Mouse (Mus musculus) kidney, adult 2 months (tissue): ENCODE data around the gene Stxbp6. TPM values are rescaled to one million over a fixed set of nuclear protein-coding genes. Genes with fewer than 3 reads are reported as not detected.

Experiments
- DNase-seq: peaks from one replicate; pipeline ENCODE4 v3.0.0; 2021
- H3K27ac ChIP-seq: fragments of 200-500 bp; 2 replicates; pipeline ENCODE4 v1.5.1; 2012; ENCODE audit warnings: low read depth, low read length, control low read depth, inconsistent platforms; ENCODE audit not compliant: insufficient read depth
- H3K27me3 ChIP-seq: fragments of 200-500 bp; replicated peaks from 2 replicates; pipeline ENCODE4 v1.6.1; 2012; ENCODE audit warnings: mild to moderate bottlenecking, moderate library complexity, low read length, inconsistent platforms; ENCODE audit not compliant: control insufficient read depth, insufficient read depth
- H3K36me3 ChIP-seq: fragments of 200-500 bp; 2 replicates; pipeline ENCODE4 v1.6.1; 2012; ENCODE audit warnings: mild to moderate bottlenecking, moderate library complexity, low read length, inconsistent platforms; ENCODE audit not compliant: control insufficient read depth, insufficient read depth
- H3K4me1 ChIP-seq: fragments of 200-500 bp; 2 replicates; pipeline ENCODE4 v1.6.1; 2011; ENCODE audit warnings: low read length; ENCODE audit not compliant: control insufficient read depth, insufficient read depth
- H3K4me3 ChIP-seq: fragments of 200-500 bp; 2 replicates; pipeline ENCODE4 v1.5.1; 2011; ENCODE audit warnings: mild to moderate bottlenecking, low read depth, low read length, control low read depth; ENCODE audit not compliant: insufficient read depth
- CTCF ChIP-seq: fragments of 200-500 bp; conservative IDR thresholded peaks from 2 replicates; pipeline ENCODE4 v1.5.1; 2011; ENCODE audit warnings: low read depth, mild to moderate bottlenecking, control low read depth, low read length, moderate library complexity, mixed read lengths; ENCODE audit not compliant: insufficient read depth, insufficient read length
- POLR2A ChIP-seq: fragments of 200-500 bp; IDR thresholded peaks from one replicate; pipeline ENCODE4 v1.6.1; 2011; ENCODE audit warnings: low read depth, low read length, control low read depth
- WGBS: fragments of 180-500 bp; shearing (Covaris S2); methylation state at CpG from one replicate; pipeline ENCODE4 v1.1.7; 2018; 5-methylcytosine and 5-hydroxymethylcytosine counted together
- polyA plus RNA-seq: library from polyadenylated mRNA; depleted of rRNA; stranded (reverse); fragments of >200 nt; gene quantifications from 2 replicates; pipeline ENCODE4 v1.2.3, GENCODE M21; 2012

Gene Stxbp6
- polyA plus RNA-seq, 1 experiment: 19.3 TPM

GRCm38 (mm10) chr12:45080753-45081122, 6.2 kb upstream of the Stxbp6 start:
- Histone ChIP-seq H3K4me3 (no peak overlapping the region), H3K27ac (no peak overlapping the region), H3K4me1 (no peaks in the 10 kb centered on the region), H3K27me3 (no peaks in the 10 kb centered on the region), H3K36me3 (no peaks in the 10 kb centered on the region)
- no peak for DNase-seq
- 63% methylated on average over 5 of the region's 5 CpGs for WGBS
- TF ChIP-seq POLR2A (no peak), CTCF (no peak)

DNA sequence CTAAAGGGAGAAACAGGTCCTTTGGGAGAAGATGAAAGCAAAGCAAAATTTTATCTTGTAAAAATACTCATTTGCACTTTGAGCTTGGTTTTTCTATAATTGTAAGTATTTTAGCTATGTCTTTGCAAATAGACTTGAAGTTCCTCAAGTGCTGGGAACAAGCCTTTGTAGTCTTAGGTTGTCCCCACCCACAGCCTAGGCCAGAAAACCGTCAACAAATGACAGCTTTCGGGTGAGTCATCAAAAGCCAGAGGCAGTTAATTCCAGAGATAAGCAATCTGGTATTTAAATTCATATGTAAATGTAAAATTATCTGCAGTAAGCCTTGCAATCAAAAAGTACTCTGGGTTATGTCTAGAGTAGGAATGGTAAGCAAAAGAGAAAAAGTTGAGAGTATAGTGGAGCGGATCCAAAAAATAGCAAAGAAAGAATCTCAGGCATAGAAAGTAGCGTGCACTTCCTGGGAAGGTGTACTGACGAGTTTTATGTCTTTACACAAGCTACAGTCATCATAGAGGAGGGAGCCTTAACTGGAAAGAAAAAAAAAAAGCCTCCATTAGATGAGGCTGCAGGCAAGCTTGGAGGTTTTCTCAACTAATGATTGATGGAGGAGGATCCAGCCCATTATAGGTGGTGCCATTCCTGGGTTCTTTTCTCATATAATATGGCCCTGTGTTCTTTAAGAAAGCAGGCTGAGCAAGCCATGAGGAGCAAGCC, 5.7 kb upstream of the Stxbp6 start:
- Histone ChIP-seq H3K4me3 (no peak overlapping the region), H3K27ac (no peak overlapping the region), H3K4me1 (0 out of 2 replicates have a peak, but pooled peaks cover 2% of the 10 kb centered on the region), H3K27me3 (no peaks in the 10 kb centered on the region), H3K36me3 (no peaks in the 10 kb centered on the region)
- DNase-seq: no peak
- TF ChIP-seq POLR2A: no peak
- TF ChIP-seq CTCF: no peak
- 85% methylated on average over 5 of the region's 5 CpGs for WGBS

DNA sequence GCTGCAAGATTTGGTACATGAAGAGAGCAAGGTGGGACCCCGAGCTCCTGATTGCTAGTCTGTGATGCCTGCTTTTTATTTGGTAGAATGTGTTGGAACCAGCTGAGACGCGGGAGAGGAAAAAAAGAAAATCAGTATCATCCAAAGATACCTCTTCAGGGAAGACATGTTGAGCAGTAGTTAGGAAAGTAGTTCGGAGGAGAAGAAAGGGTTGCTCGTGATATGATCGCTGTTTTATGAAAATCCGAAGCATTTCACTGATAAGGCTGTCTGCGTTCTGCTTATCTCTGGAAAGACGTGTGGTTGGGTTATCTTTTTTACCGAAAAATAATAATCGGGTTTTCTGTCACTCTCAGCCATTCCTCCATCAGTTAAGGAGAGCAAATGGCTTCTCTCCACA, 1.1 kb upstream of the Stxbp6 start:
- Histone ChIP-seq H3K27ac (no peak overlapping the region), H3K4me3 (no peak overlapping the region), H3K27me3 (no peaks in the 10 kb centered on the region), H3K4me1 (0 out of 2 replicates have a peak, but pooled peaks cover 5% of the 10 kb centered on the region), H3K36me3 (no peaks in the 10 kb centered on the region)
- no peak for TF ChIP-seq CTCF
- TF ChIP-seq POLR2A: no peak
- 84% methylated on average over 11 of the region's 11 CpGs for whole genome bisulfite sequencing
- no peak for DNase-seq

DNA sequence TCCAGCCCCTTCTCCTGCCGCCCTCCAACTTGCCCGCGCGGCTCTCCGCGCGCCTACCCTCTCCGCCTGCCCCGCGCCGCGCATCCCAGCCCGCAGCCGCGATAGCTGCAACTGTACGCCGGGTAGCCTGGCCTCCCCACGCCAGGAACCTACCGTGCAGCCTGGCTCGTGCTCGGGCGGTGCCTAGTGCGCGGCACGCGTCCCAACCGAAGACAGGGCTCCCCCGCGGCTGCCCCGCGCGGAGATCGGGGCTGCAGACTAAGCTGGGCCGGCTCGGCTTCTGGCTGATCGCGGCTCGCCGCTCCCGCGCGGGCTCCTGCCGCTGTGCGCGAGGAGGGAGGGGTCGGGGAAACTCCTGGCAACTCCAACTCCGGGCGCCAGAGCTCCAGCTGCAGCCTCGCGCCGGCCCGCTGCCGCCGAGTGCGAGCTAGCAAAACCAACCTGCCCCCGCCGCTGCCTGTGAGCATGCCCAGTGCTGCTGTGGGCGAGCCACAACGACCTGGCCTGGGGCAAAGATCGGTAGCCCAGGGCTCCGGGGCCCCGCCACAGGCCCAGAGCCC, 387 bp downstream of the Stxbp6 start:
- DNase-seq: peak; percentile 94
- Histone ChIP-seq H3K4me3 (peak overlapping the region; percentile 79), H3K27me3 (no peaks in the 10 kb centered on the region), H3K4me1 (peaks cover 8% of the 10 kb centered on the region; the same call in 1 of the 2 replicates), H3K27ac (peak overlapping the region; percentile 91), H3K36me3 (no peaks in the 10 kb centered on the region)
- under 1% methylated on average over 60 of the region's 62 CpGs for WGBS
- TF ChIP-seq POLR2A: no peak
- TF ChIP-seq CTCF: no peak

DNA sequence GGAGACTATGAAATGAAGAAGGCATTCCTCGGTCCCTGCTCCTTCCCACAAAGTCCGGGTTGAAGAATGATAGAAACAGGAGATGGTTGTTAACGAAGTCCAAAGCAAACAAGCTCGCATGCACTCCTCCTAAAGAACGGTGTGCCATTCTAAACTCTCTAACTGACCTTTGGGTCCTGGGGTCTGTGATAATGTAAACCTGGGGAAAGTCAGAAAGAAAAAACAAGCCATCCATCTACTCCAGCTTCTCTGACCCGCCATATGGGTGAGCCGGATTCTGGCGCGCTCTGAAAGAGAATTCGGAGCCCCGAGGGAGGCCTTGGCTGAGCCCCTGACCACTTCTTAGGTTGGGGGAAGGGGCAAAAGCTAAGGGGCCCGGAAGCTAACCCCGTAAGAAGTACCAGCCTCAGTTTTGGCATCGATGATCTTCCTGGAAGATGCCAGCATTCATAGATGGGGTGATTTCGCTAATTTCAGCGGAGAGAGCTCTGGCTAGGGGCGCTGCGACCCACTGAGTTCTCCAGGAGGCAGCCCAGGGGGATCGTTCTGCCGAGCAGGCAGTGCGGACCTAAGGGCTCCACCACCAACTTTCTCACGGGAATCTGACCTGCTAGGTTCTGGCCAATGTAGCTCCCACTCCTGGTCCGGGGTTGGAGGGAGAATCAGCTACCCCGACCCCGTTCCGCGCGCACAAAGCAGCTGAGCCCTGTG, 1.0 kb downstream of the Stxbp6 start:
- WGBS: 4% methylated on average over 28 of the region's 28 CpGs
- Histone ChIP-seq H3K27ac (peak overlapping the region; percentile 91), H3K36me3 (no peaks in the 10 kb centered on the region), H3K4me1 (peaks cover 8% of the 10 kb centered on the region; the same call in 1 of the 2 replicates), H3K4me3 (peak overlapping the region; percentile 79), H3K27me3 (no peaks in the 10 kb centered on the region)
- TF ChIP-seq CTCF (no peak), POLR2A (no peak)
- no peak for DNase-seq

DNA sequence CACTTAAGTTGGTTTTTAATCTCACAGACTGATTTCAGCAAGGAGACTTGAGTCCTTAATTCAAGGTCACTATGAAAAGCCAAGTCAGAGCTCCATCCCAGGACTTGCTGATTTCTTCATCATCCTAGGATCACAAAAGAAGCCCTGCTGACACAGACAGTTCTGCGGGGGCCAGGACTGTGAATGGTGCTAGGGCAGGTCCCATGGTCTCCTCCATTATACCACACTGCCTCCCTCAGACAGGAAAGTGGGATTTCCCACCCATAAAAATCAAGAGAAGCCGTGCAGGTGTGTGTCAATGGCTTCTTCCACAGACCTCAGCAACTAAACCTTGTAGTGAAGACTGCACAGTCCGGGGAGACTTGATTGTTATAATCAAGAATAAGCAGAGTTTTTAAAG, 2.3 kb downstream of the Stxbp6 start:
- peak; percentile 32 for DNase-seq
- Histone ChIP-seq H3K4me1 (peaks cover 14% of the 10 kb centered on the region), H3K4me3 (no peak overlapping the region), H3K36me3 (no peaks in the 10 kb centered on the region), H3K27ac (no peak overlapping the region), H3K27me3 (no peaks in the 10 kb centered on the region)
- WGBS: 46% methylated on average over 3 of the region's 3 CpGs
- TF ChIP-seq CTCF (0 out of 2 replicates have a peak, but pooled peaks have one; percentile 29), POLR2A (no peak)

DNA sequence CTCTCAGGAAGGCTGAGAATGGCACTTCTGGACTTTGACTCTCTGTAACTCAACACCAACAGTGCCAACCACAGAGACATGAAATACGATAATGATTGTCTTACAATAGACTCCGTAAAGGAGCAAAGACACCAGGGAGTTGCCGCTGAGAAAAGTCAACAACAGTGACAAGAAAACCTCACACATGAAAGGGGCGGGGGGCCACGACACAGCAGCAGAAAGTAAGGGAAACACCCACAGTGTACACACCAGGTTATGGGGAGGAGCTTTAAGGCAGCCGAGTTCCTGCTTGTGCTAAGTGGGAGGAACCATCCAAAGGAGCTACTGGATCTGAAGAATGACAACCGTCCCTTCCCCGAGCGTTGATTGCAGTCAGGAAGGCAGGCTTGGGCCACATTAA, 4.3 kb downstream of the Stxbp6 start:
- DNase-seq: peak; percentile 77
- H3K36me3 ChIP-seq: no peaks in the 10 kb centered on the region
- TF ChIP-seq CTCF: no peak
- TF ChIP-seq POLR2A: no peak
- peak overlapping the region; percentile 90 for H3K27ac ChIP-seq
- no peaks in the 10 kb centered on the region for H3K27me3 ChIP-seq
- H3K4me3 ChIP-seq: peak overlapping the region; percentile 63
- WGBS: 33% methylated on average over 9 of the region's 9 CpGs
- H3K4me1 ChIP-seq: peaks cover 12% of the 10 kb centered on the region
